Mouse (Mus musculus) ES-E14 (cell line): ENCODE measurements around the gene Ube2d1. TPM values are rescaled to one million over a fixed set of nuclear protein-coding genes. Genes with fewer than 3 reads are reported as not detected.

Experiments used
- DNase-seq: peaks from one replicate; pipeline ENCODE4 v3.0.0-alpha.2; 2013; ENCODE audit warnings: low read depth, low spot score
- H3K27ac ChIP-seq: 2 replicates; pipeline ENCODE4 v1.5.1; 2012; ENCODE audit warnings: low read depth, mild to moderate bottlenecking, low read length, moderate library complexity, mixed read lengths; ENCODE audit not compliant: poor library complexity, insufficient read depth, severe bottlenecking
- H3K36me3 ChIP-seq: 2 replicates; pipeline ENCODE4 v1.6.1; 2012; ENCODE audit warnings: mild to moderate bottlenecking, low read length, moderate library complexity, mixed read lengths; ENCODE audit not compliant: control insufficient read depth, poor library complexity, insufficient read depth, severe bottlenecking
- H3K4me1 ChIP-seq, 2 experiments: fragments of 150-350 bp in 1 of 2; sonication (generic) in 1 of 2; 2 replicates each; pipeline ENCODE4 v1.6.1; 2012; ENCODE audit warnings: low read length in 2 of 2, mild to moderate bottlenecking in 1 of 2, mixed read lengths in 1 of 2; ENCODE audit not compliant: control insufficient read depth in 2 of 2, insufficient read depth in 2 of 2, poor library complexity in 1 of 2
- H3K4me3 ChIP-seq, 2 experiments: fragments of 150-350 bp in 1 of 2; sonication (generic) in 1 of 2; 2 replicates each; pipeline ENCODE4 v1.5.1; 2012; ENCODE audit warnings: low read length in 2 of 2, low read depth in 1 of 2, mild to moderate bottlenecking in 1 of 2, mixed read lengths in 1 of 2; ENCODE audit not compliant: insufficient read depth in 1 of 2, poor library complexity in 1 of 2, severe bottlenecking in 1 of 2
- H3K9ac ChIP-seq: 2 replicates; pipeline ENCODE4 v1.6.1; 2012; ENCODE audit warnings: low read depth, mild to moderate bottlenecking, low read length, mixed read lengths; ENCODE audit not compliant: poor library complexity, insufficient read depth, severe bottlenecking
- H3K9me3 ChIP-seq: fragments of 150-350 bp; sonication (generic); 2 replicates; pipeline ENCODE4 v1.6.1; 2012; ENCODE audit warnings: low read depth, mild to moderate bottlenecking, low read length; ENCODE audit not compliant: control insufficient read depth, insufficient read depth
- CHD2 ChIP-seq: IDR thresholded peaks from 2 replicates; pipeline ENCODE4 v1.6.1; 2014; ENCODE audit warnings: mild to moderate bottlenecking, low read depth, low read length, inconsistent platforms
- HCFC1 ChIP-seq: IDR thresholded peaks from 2 replicates; pipeline ENCODE4 v1.6.1; 2012; ENCODE audit warnings: low read length, inconsistent platforms, borderline replicate concordance; ENCODE audit not compliant: insufficient read depth
- MAFK ChIP-seq: IDR thresholded peaks from 2 replicates; pipeline ENCODE4 v1.6.1; 2014; ENCODE audit warnings: mild to moderate bottlenecking, low read depth, low read length, inconsistent platforms; ENCODE audit not compliant: insufficient read depth
- ZC3H11A ChIP-seq: IDR thresholded peaks from 2 replicates; pipeline ENCODE4 v1.6.1; 2012; ENCODE audit warnings: low read depth, mild to moderate bottlenecking, inconsistent platforms, low read length, borderline replicate concordance
- ZNF384 ChIP-seq: IDR thresholded peaks from 2 replicates; pipeline ENCODE4 v1.6.1; 2012; ENCODE audit warnings: low read depth, low read length, inconsistent platforms
- in situ Hi-C, 2 experiments: fragments of 600-800 bp; cut with MboI; formaldehyde crosslinking; loops; one replicate each; pipeline ENCODE4 v1.15.1; 2025; ENCODE audit warnings: low sequenced_read_pairs in 2 of 2, inconsistent platforms in 1 of 2; ENCODE audit not compliant: unreplicated experiment in 2 of 2
- total RNA-seq: library from RNA; depleted of rRNA; stranded (reverse); fragments of 300-350 nt; gene quantifications from 2 replicates; pipeline ENCODE4 v1.2.3, GENCODE M21; 2012

Gene Ube2d1
- total RNA-seq, 1 experiment = 8.3 TPM

- Histone ChIP-seq H3K9me3 (no peaks in the 10 kb centered on the region), H3K9ac (no peak overlapping the region), H3K4me3 (no peak overlapping the region), H3K27ac (no peak overlapping the region), H3K4me1 (peaks cover 0 to 8% of the 10 kb centered on the region in 2 experiments; a peak in 1 of 4 replicates), H3K36me3 (peaks cover 15% of the 10 kb centered on the region)
- TF ChIP-seq ZC3H11A = no peak
- no peak for TF ChIP-seq CHD2
- no peak for TF ChIP-seq HCFC1
- TF ChIP-seq ZNF384 = no peak
- no peak for TF ChIP-seq MAFK
- no peak for DNase-seq
- in situ Hi-C loops = no loop called here
Observed at GRCm38 (mm10) chr10:71326123-71326522, 41.1 kb upstream of the Ube2d1 start.

- Histone ChIP-seq H3K4me3 (no peak overlapping the region), H3K9ac (no peak overlapping the region), H3K36me3 (no peaks in the 10 kb centered on the region; the same call in 1 of the 2 replicates), H3K4me1 (peaks cover 0 to 8% of the 10 kb centered on the region in 2 experiments; a peak in 1 of 4 replicates), H3K9me3 (no peaks in the 10 kb centered on the region), H3K27ac (no peak overlapping the region)
- TF ChIP-seq HCFC1 = no peak
- in situ Hi-C loops = no loop called here
- no peak for DNase-seq
Observed at GRCm38 (mm10) chr10:71323669-71324068, 38.6 kb upstream of the Ube2d1 start.

GRCm38 (mm10) chr10:71316497-71316896, 31.4 kb upstream of the Ube2d1 start:
- no peak for TF ChIP-seq ZNF384
- no peak for TF ChIP-seq MAFK
- no peak for TF ChIP-seq CHD2
- TF ChIP-seq HCFC1 = no peak
- no peak for TF ChIP-seq ZC3H11A
- Histone ChIP-seq H3K4me3 (no peak overlapping the region), H3K4me1 (no peaks in the 10 kb centered on the region), H3K27ac (no peak overlapping the region), H3K9ac (no peak overlapping the region), H3K9me3 (no peaks in the 10 kb centered on the region), H3K36me3 (no peaks in the 10 kb centered on the region)
- no peak for DNase-seq
- in situ Hi-C loops = no loop called here

- no peaks in the 10 kb centered on the region for H3K4me1 ChIP-seq
- H3K9me3 ChIP-seq = no peaks in the 10 kb centered on the region
- no peak overlapping the region for H3K4me3 ChIP-seq
- no peak overlapping the region for H3K9ac ChIP-seq
- H3K27ac ChIP-seq = no peak overlapping the region
- H3K36me3 ChIP-seq = no peaks in the 10 kb centered on the region
- TF ChIP-seq HCFC1 = no peak
- DNase-seq = no peak
- in situ Hi-C loops = no loop called here
Observed at GRCm38 (mm10) chr10:71316056-71316455, 31.0 kb upstream of the Ube2d1 start.

GRCm38 (mm10) chr10:71314596-71314995, 29.5 kb upstream of the Ube2d1 start:
- no peak for TF ChIP-seq CHD2
- TF ChIP-seq MAFK = no peak
- TF ChIP-seq ZC3H11A = no peak
- TF ChIP-seq HCFC1 = no peak
- TF ChIP-seq ZNF384 = no peak
- no peaks in the 10 kb centered on the region for H3K36me3 ChIP-seq
- in situ Hi-C loops = no loop called here

More at GRCm38 (mm10) chr10:71314596-71314995, 29.5 kb upstream of the Ube2d1 start:
- Histone ChIP-seq H3K4me3 (no peak overlapping the region), H3K27ac (no peak overlapping the region), H3K9ac (no peak overlapping the region), H3K4me1 (no peaks in the 10 kb centered on the region), H3K9me3 (no peaks in the 10 kb centered on the region)
- no peak for DNase-seq
